Mouse (Mus musculus): ENCODE results near the gene Eif2ak4. TPM values are rescaled to one million over a fixed set of nuclear protein-coding genes. Genes with fewer than 3 reads are reported as not detected.

Gene Eif2ak4
- polyA plus RNA-seq, 1 experiment from 2014 or later, result 11.3 TPM

- Histone ChIP-seq H3K4me1 (ENCODE audit: control insufficient read depth, insufficient read depth, low read length) (no peaks in the 10 kb centered on the region), H3K36me3 (ENCODE audit: control insufficient read depth, insufficient read depth, low read length) (no peaks in the 10 kb centered on the region), H3K27ac (ENCODE audit: low read length) (no peak overlapping the region), H3K9me3 (replicated peaks; ENCODE audit: control insufficient read depth, low read length) (no peaks in the 10 kb centered on the region), H3K27me3 (ENCODE audit: control insufficient read depth, insufficient read depth, low read length) (no peaks in the 10 kb centered on the region), H3K4me3 (replicated peaks; ENCODE audit: low read length) (no peak overlapping the region), H3K4me2 (ENCODE audit: low read depth, low read length) (no peak overlapping the region), H3K9ac (ENCODE audit: low read length) (no peak overlapping the region)
- 76% methylated on average over 5 of the region's 5 CpGs for WGBS
- no peak for ATAC-seq (ENCODE audit: insufficient read depth, low FRiP score)
These were observed 11.3 kb downstream of the Eif2ak4 start for GRCm38 (mm10) chr2:118399751-118400150.

- Histone ChIP-seq H3K27ac (ENCODE audit: low read length) (peak overlapping the region; percentile 76), H3K9me3 (replicated peaks; ENCODE audit: control insufficient read depth, low read length) (no peaks in the 10 kb centered on the region), H3K9ac (ENCODE audit: low read length) (no peak overlapping the region), H3K36me3 (ENCODE audit: control insufficient read depth, insufficient read depth, low read length) (no peaks in the 10 kb centered on the region), H3K4me3 (replicated peaks; ENCODE audit: low read length) (no peak overlapping the region), H3K27me3 (ENCODE audit: control insufficient read depth, insufficient read depth, low read length) (no peaks in the 10 kb centered on the region), H3K4me2 (ENCODE audit: low read depth, low read length) (peak overlapping the region; percentile 23; the same call in 1 of the 2 replicates), H3K4me1 (ENCODE audit: control insufficient read depth, insufficient read depth, low read length) (no peaks in the 10 kb centered on the region)
- ATAC-seq (ENCODE audit: insufficient read depth, low FRiP score), result peak; percentile 82
- 69% methylated on average over 5 of the region's 5 CpGs for WGBS
These were observed 13.7 kb downstream of the Eif2ak4 start for GRCm38 (mm10) chr2:118401834-118402727.

GRCm38 (mm10) chr2:118404336-118404735 is 15.9 kb downstream of the Eif2ak4 start:
- Histone ChIP-seq H3K27ac (ENCODE audit: low read length) (no peak overlapping the region), H3K9ac (ENCODE audit: low read length) (no peak overlapping the region), H3K4me2 (ENCODE audit: low read depth, low read length) (no peak overlapping the region), H3K36me3 (ENCODE audit: control insufficient read depth, insufficient read depth, low read length) (no peaks in the 10 kb centered on the region), H3K4me1 (ENCODE audit: control insufficient read depth, insufficient read depth, low read length) (no peaks in the 10 kb centered on the region), H3K4me3 (replicated peaks; ENCODE audit: low read length) (no peak overlapping the region), H3K27me3 (ENCODE audit: control insufficient read depth, insufficient read depth, low read length) (no peaks in the 10 kb centered on the region), H3K9me3 (replicated peaks; ENCODE audit: control insufficient read depth, low read length) (no peaks in the 10 kb centered on the region)
- 91% methylated on average over 5 of the region's 5 CpGs for WGBS
- ATAC-seq (ENCODE audit: insufficient read depth, low FRiP score), result no peak

GRCm38 (mm10) chr2:118405568-118405967 is 17.1 kb downstream of the Eif2ak4 start:
- H3K9me3 ChIP-seq (replicated peaks; ENCODE audit: control insufficient read depth, low read length), result no peaks in the 10 kb centered on the region
- H3K36me3 ChIP-seq (ENCODE audit: control insufficient read depth, insufficient read depth, low read length), result no peaks in the 10 kb centered on the region
- ATAC-seq (ENCODE audit: insufficient read depth, low FRiP score), result no peak

GRCm38 (mm10) chr2:118406811-118407210 is 18.4 kb downstream of the Eif2ak4 start:
- no peak overlapping the region for H3K4me2 ChIP-seq (ENCODE audit: low read depth, low read length)
- H3K9ac ChIP-seq (ENCODE audit: low read length), result no peak overlapping the region
- ATAC-seq (ENCODE audit: insufficient read depth, low FRiP score), result no peak
- H3K27me3 ChIP-seq (ENCODE audit: control insufficient read depth, insufficient read depth, low read length), result no peaks in the 10 kb centered on the region
- peaks cover 5% of the 10 kb centered on the region; the same call in 1 of the 2 replicates for H3K36me3 ChIP-seq (ENCODE audit: control insufficient read depth, insufficient read depth, low read length)
- no peak overlapping the region for H3K27ac ChIP-seq (ENCODE audit: low read length)
- no peaks in the 10 kb centered on the region for H3K4me1 ChIP-seq (ENCODE audit: control insufficient read depth, insufficient read depth, low read length)
- 72% methylated on average over 2 of the region's 2 CpGs for WGBS
- no peaks in the 10 kb centered on the region for H3K9me3 ChIP-seq (replicated peaks; ENCODE audit: control insufficient read depth, low read length)
- H3K4me3 ChIP-seq (replicated peaks; ENCODE audit: low read length), result no peak overlapping the region

More at GRCm38 (mm10) chr2:118405568-118405967, 17.1 kb downstream of the Eif2ak4 start:
- Histone ChIP-seq H3K4me3 (replicated peaks; ENCODE audit: low read length) (no peak overlapping the region), H3K4me2 (ENCODE audit: low read depth, low read length) (no peak overlapping the region), H3K27ac (ENCODE audit: low read length) (no peak overlapping the region), H3K9ac (ENCODE audit: low read length) (no peak overlapping the region), H3K27me3 (ENCODE audit: control insufficient read depth, insufficient read depth, low read length) (no peaks in the 10 kb centered on the region), H3K4me1 (ENCODE audit: control insufficient read depth, insufficient read depth, low read length) (no peaks in the 10 kb centered on the region)
- 68% methylated on average over 4 of the region's 4 CpGs for WGBS

GRCm38 (mm10) chr2:118408336-118408895 is 20.0 kb downstream of the Eif2ak4 start:
- Histone ChIP-seq H3K4me2 (ENCODE audit: low read depth, low read length) (no peak overlapping the region), H3K9ac (ENCODE audit: low read length) (no peak overlapping the region), H3K27me3 (ENCODE audit: control insufficient read depth, insufficient read depth, low read length) (no peaks in the 10 kb centered on the region), H3K9me3 (replicated peaks; ENCODE audit: control insufficient read depth, low read length) (no peaks in the 10 kb centered on the region), H3K27ac (ENCODE audit: low read length) (no peak overlapping the region), H3K4me3 (replicated peaks; ENCODE audit: low read length) (no peak overlapping the region), H3K4me1 (ENCODE audit: control insufficient read depth, insufficient read depth, low read length) (no peaks in the 10 kb centered on the region), H3K36me3 (ENCODE audit: control insufficient read depth, insufficient read depth, low read length) (peaks cover 7% of the 10 kb centered on the region; the same call in 1 of the 2 replicates)
- ATAC-seq (ENCODE audit: insufficient read depth, low FRiP score), result no peak
- 84% methylated on average over 4 of the region's 4 CpGs for WGBS

GRCm38 (mm10) chr2:118412821-118413220 is 24.4 kb downstream of the Eif2ak4 start:
- H3K4me3 ChIP-seq (replicated peaks; ENCODE audit: low read length), result no peak overlapping the region
- H3K36me3 ChIP-seq (ENCODE audit: control insufficient read depth, insufficient read depth, low read length), result peaks cover 7% of the 10 kb centered on the region; the same call in 1 of the 2 replicates
- WGBS, result 94% methylated on average over 11 of the region's 11 CpGs
- H3K27me3 ChIP-seq (ENCODE audit: control insufficient read depth, insufficient read depth, low read length), result no peaks in the 10 kb centered on the region
- no peak overlapping the region for H3K27ac ChIP-seq (ENCODE audit: low read length)
- no peaks in the 10 kb centered on the region for H3K9me3 ChIP-seq (replicated peaks; ENCODE audit: control insufficient read depth, low read length)
- H3K4me2 ChIP-seq (ENCODE audit: low read depth, low read length), result no peak overlapping the region
- no peak for ATAC-seq (ENCODE audit: insufficient read depth, low FRiP score)
- H3K9ac ChIP-seq (ENCODE audit: low read length), result no peak overlapping the region
- no peaks in the 10 kb centered on the region for H3K4me1 ChIP-seq (ENCODE audit: control insufficient read depth, insufficient read depth, low read length)

GRCm38 (mm10) chr2:118415601-118416355 is 27.4 kb downstream of the Eif2ak4 start:
- Histone ChIP-seq H3K36me3 (ENCODE audit: control insufficient read depth, insufficient read depth, low read length) (peaks cover 8% of the 10 kb centered on the region), H3K27ac (ENCODE audit: low read length) (no peak overlapping the region), H3K9me3 (replicated peaks; ENCODE audit: control insufficient read depth, low read length) (no peaks in the 10 kb centered on the region), H3K4me2 (ENCODE audit: low read depth, low read length) (no peak overlapping the region), H3K4me1 (ENCODE audit: control insufficient read depth, insufficient read depth, low read length) (no peaks in the 10 kb centered on the region), H3K9ac (ENCODE audit: low read length) (no peak overlapping the region), H3K27me3 (ENCODE audit: control insufficient read depth, insufficient read depth, low read length) (no peaks in the 10 kb centered on the region), H3K4me3 (replicated peaks; ENCODE audit: low read length) (no peak overlapping the region)
- 92% methylated on average over 6 of the region's 6 CpGs for WGBS
- ATAC-seq (ENCODE audit: insufficient read depth, low FRiP score), result no peak

- no peak overlapping the region for H3K4me3 ChIP-seq (replicated peaks; ENCODE audit: low read length)
- H3K9me3 ChIP-seq (replicated peaks; ENCODE audit: control insufficient read depth, low read length), result no peaks in the 10 kb centered on the region
- no peak overlapping the region for H3K4me2 ChIP-seq (ENCODE audit: low read depth, low read length)
- peaks cover 8% of the 10 kb centered on the region for H3K36me3 ChIP-seq (ENCODE audit: control insufficient read depth, insufficient read depth, low read length)
- no peak overlapping the region for H3K9ac ChIP-seq (ENCODE audit: low read length)
- no peak overlapping the region for H3K27ac ChIP-seq (ENCODE audit: low read length)
- 87% methylated on average over 4 of the region's 4 CpGs for WGBS
- H3K27me3 ChIP-seq (ENCODE audit: control insufficient read depth, insufficient read depth, low read length), result no peaks in the 10 kb centered on the region
- H3K4me1 ChIP-seq (ENCODE audit: control insufficient read depth, insufficient read depth, low read length), result no peaks in the 10 kb centered on the region
- ATAC-seq (ENCODE audit: insufficient read depth, low FRiP score), result no peak
These were observed 29.7 kb downstream of the Eif2ak4 start for GRCm38 (mm10) chr2:118418076-118418475.

Data from stomach, embryonic 16.5 days (tissue).